Mouse (Mus musculus): ENCODE measurements around the gene Galnt12. TPM values are rescaled to one million over a fixed set of nuclear protein-coding genes. Genes with fewer than 3 reads are reported as not detected.

Galnt12 gene
- polyA plus RNA-seq, 1 experiment = not detected

DNA sequence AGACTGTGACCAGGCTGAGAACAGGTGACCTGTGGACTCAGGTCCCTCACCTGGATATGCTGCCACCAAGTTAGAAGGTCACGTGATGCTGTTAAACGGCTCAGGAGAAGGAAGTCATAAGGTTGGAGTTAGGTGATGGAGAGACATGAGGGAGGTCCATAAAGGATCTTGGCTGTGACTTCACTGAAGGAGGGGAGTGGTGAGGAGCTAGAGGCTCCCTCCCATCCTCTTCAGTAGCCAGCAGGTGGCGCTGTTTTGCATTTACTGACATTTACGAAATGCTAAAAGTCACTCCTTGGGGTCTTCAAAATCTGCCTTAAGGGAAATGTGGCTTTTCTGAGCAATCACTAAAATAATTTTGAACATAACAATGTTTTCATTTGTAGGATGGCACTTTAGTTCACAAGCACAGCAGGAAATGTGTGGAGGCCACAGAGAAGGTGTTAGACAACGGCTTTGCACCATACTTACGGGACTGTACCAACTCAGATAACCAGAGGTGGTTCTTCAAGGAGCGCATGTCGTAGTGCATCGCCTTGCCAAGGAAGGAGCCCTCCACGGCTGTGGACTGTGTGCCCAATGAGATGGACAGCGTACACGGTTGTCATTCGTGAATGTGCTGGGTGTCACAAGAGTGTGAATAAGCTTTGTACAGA is 30.5 kb downstream of the Galnt12 start:
- no peaks in the 10 kb centered on the region for H3K79me2 ChIP-seq (ENCODE audit: control insufficient read depth, insufficient read depth)
- H3ac ChIP-seq (ENCODE audit: control insufficient read depth, insufficient read length) = no peak overlapping the region
- no peak for TF ChIP-seq POLR2A (IDR thresholded peaks at IDR 0.05; ENCODE audit: insufficient read length, low read depth)
- TF ChIP-seq USF1 (IDR thresholded peaks at IDR 0.05; ENCODE audit: low read depth) = no peak
- no peak for TF ChIP-seq MYOG (IDR thresholded peaks at IDR 0.05; ENCODE audit: control insufficient read depth in 1 of 3, insufficient read depth in 1 of 3, insufficient read length in 2 of 3, low read depth in 2 of 3)
- no peak for TF ChIP-seq CEBPB (IDR thresholded peaks at IDR 0.05; ENCODE audit: insufficient read depth, poor library complexity, severe bottlenecking)
- TF ChIP-seq MAX (IDR thresholded peaks at IDR 0.05; ENCODE audit: low read depth) = no peak
- TF ChIP-seq E2F4 (IDR thresholded peaks at IDR 0.05; ENCODE audit: insufficient read depth) = no peak
- TF ChIP-seq TCF3 (IDR thresholded peaks at IDR 0.05; ENCODE audit: insufficient read length, low read depth) = no peak
- TF ChIP-seq MYOD1 (IDR thresholded peaks at IDR 0.05; ENCODE audit: control insufficient read depth in 1 of 3, insufficient read length in 2 of 3, low read depth in 2 of 3) = no peak
- TF ChIP-seq REST (IDR thresholded peaks at IDR 0.05; ENCODE audit: insufficient read depth, insufficient read length) = no peak
- TF ChIP-seq POLR2AphosphoS2 (IDR thresholded peaks at IDR 0.05; ENCODE audit: insufficient read length, low read depth) = no peak
- TF ChIP-seq TCF12 (IDR thresholded peaks at IDR 0.05; ENCODE audit: insufficient read depth, poor library complexity, severe bottlenecking) = no peak
- TF ChIP-seq SRF (IDR thresholded peaks at IDR 0.05; ENCODE audit: control insufficient read depth, insufficient read length, low read depth) = no peak
- H3K27me3 ChIP-seq (ENCODE audit: control insufficient read depth, insufficient read depth, insufficient read length) = no peaks in the 10 kb centered on the region
- H3K4me3 ChIP-seq = no peak overlapping the region
- H3K4me2 ChIP-seq (ENCODE audit: low read depth) = no peak overlapping the region
- H3K36me3 ChIP-seq (ENCODE audit: control insufficient read depth, insufficient read depth) = no peaks in the 10 kb centered on the region

GRCm38 (mm10) chr4:47124140-47124711 is 32.5 kb downstream of the Galnt12 start:
- Histone ChIP-seq H3K4me3 (no peak overlapping the region), H3K4me2 (ENCODE audit: low read depth) (no peak overlapping the region), H3K79me2 (ENCODE audit: control insufficient read depth, insufficient read depth) (no peaks in the 10 kb centered on the region), H3ac (ENCODE audit: control insufficient read depth, insufficient read length) (no peak overlapping the region), H3K27me3 (ENCODE audit: control insufficient read depth, insufficient read depth, insufficient read length) (no peaks in the 10 kb centered on the region), H3K36me3 (ENCODE audit: control insufficient read depth, insufficient read depth) (no peaks in the 10 kb centered on the region)
- TF ChIP-seq MAX (IDR thresholded peaks at IDR 0.05; ENCODE audit: low read depth) (no peak), MYOD1 (IDR thresholded peaks at IDR 0.05; ENCODE audit: control insufficient read depth in 1 of 3, insufficient read length in 2 of 3, low read depth in 2 of 3) (peak in 1 of 3 experiments; percentile 41)

GRCm38 (mm10) chr4:47128515-47128914 is 36.8 kb downstream of the Galnt12 start:
- H3ac ChIP-seq (ENCODE audit: control insufficient read depth, insufficient read length) = no peak overlapping the region
- TF ChIP-seq CEBPB (IDR thresholded peaks at IDR 0.05; ENCODE audit: insufficient read depth, poor library complexity, severe bottlenecking) = no peak
- no peak overlapping the region for H3K4me3 ChIP-seq
- H3K27me3 ChIP-seq (ENCODE audit: control insufficient read depth, insufficient read depth, insufficient read length) = no peaks in the 10 kb centered on the region
- no peaks in the 10 kb centered on the region for H3K79me2 ChIP-seq (ENCODE audit: control insufficient read depth, insufficient read depth)
- no peaks in the 10 kb centered on the region for H3K36me3 ChIP-seq (ENCODE audit: control insufficient read depth, insufficient read depth)
- no peak overlapping the region for H3K4me2 ChIP-seq (ENCODE audit: low read depth)

DNA sequence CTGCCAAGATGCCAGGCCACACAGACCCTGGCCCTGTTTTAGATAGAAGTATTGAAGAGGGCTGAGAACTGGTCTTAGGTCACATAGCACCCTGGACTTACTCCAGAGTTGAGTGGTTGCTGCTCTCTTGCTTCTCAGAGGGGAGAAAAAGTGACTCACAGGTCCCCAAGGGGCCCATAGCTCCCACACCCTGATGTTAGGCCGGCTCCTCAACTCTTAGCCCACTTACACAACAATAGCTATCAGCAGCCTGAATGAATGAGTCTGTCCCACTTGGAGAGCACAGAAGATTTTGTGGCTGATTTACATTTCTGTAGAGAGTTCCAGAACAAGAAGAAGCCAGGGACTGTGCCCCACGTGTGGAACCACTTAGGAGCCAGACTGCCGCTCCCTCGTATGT is 37.9 kb downstream of the Galnt12 start:
- TF ChIP-seq E2F4 (IDR thresholded peaks at IDR 0.05; ENCODE audit: insufficient read depth) (no peak), SRF (IDR thresholded peaks at IDR 0.05; ENCODE audit: control insufficient read depth, insufficient read length, low read depth) (no peak), POLR2AphosphoS2 (IDR thresholded peaks at IDR 0.05; ENCODE audit: insufficient read length, low read depth) (no peak), CEBPB (IDR thresholded peaks at IDR 0.05; ENCODE audit: insufficient read depth, poor library complexity, severe bottlenecking) (peak; percentile 53)
- no peak overlapping the region for H3ac ChIP-seq (ENCODE audit: control insufficient read depth, insufficient read length)
- no peaks in the 10 kb centered on the region for H3K36me3 ChIP-seq (ENCODE audit: control insufficient read depth, insufficient read depth)
- no peak overlapping the region for H3K4me3 ChIP-seq
- peak overlapping the region; percentile 38 for H3K4me2 ChIP-seq (ENCODE audit: low read depth)
- no peaks in the 10 kb centered on the region for H3K27me3 ChIP-seq (ENCODE audit: control insufficient read depth, insufficient read depth, insufficient read length)
- no peaks in the 10 kb centered on the region for H3K79me2 ChIP-seq (ENCODE audit: control insufficient read depth, insufficient read depth)

DNA sequence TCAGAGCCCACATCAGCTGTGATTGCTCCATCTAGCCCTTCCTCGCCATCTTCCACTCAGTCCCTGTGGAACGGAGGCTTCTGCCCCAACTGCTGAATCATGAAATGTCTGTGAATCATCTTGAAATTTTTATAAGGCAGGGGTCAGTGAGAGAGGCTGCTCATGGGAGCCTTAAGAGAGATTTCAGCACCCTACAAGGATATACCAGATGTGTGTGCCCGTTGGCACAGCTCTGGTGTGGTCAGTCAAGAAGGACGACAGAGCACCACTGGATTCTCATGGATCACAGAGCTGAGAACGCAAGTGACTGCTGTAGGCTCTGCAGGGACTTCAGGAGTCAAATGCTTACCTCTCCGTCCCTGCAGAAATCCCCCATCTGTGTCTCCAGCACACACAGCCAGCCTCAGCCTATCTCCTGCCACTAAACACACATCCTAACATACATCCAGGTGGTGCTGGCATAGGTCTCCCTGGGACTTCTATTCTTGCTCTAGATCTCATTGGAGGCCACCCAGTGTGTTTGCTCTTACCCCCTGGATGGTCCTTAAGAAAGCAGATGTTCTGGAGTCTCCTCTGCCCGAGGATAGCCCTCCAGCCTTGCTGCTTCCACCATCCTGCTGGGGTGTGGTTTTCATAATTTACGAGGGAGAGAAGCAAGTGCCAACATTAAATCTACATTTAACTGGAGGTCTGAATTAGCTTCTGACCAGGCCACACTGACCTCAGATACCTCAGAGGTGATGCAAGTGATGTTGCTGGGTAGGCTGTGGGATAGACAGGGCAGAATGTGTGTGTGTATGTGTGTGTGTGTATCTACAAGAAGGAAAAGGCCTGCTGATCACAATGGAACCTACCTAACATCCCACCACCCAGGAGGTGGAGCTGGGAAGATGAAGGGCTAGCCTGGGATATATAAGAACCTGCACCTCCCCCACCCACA is 38.7 kb downstream of the Galnt12 start:
- peak overlapping the region; percentile 38 for H3K4me2 ChIP-seq (ENCODE audit: low read depth)
- H3K27me3 ChIP-seq (ENCODE audit: control insufficient read depth, insufficient read depth, insufficient read length) = no peaks in the 10 kb centered on the region
- no peak overlapping the region for H3ac ChIP-seq (ENCODE audit: control insufficient read depth, insufficient read length)
- no peak overlapping the region for H3K4me3 ChIP-seq
- TF ChIP-seq CEBPB (IDR thresholded peaks at IDR 0.05; ENCODE audit: insufficient read depth, poor library complexity, severe bottlenecking) (peak; percentile 74), MYOG (IDR thresholded peaks at IDR 0.05; ENCODE audit: control insufficient read depth in 1 of 3, insufficient read depth in 1 of 3, insufficient read length in 2 of 3, low read depth in 2 of 3) (no peak)
- no peaks in the 10 kb centered on the region for H3K79me2 ChIP-seq (ENCODE audit: control insufficient read depth, insufficient read depth)
- H3K36me3 ChIP-seq (ENCODE audit: control insufficient read depth, insufficient read depth) = no peaks in the 10 kb centered on the region

All from myocyte (in vitro differentiated cells).